Mouse (Mus musculus) hindbrain, postnatal 0 days (tissue): ENCODE measurements around the gene Sh3d21. TPM values are rescaled to one million over a fixed set of nuclear protein-coding genes. Genes with fewer than 3 reads are reported as not detected.

Experiments used
- ATAC-seq: fragments of 200-750 bp; cut with Nextera tagmentation; 2 replicates; pipeline ENCODE4 v1.8.0; 2017; ENCODE audit warnings: mild to moderate bottlenecking, moderate TSS enrichment, moderate library complexity
- DNase-seq: peaks from one replicate; pipeline ENCODE4 v3.0.0-alpha.2; 2015; ENCODE audit warnings: low spot score
- H3K27ac ChIP-seq: fragments of 300-500 bp; sonication (generic); 2 replicates; pipeline ENCODE4 v1.5.1; 2014; ENCODE audit warnings: mild to moderate bottlenecking
- H3K27me3 ChIP-seq: fragments of 300-500 bp; sonication (generic); 2 replicates; pipeline ENCODE4 v1.6.1; 2014; ENCODE audit warnings: low read length, mixed read lengths; ENCODE audit not compliant: insufficient read depth
- H3K36me3 ChIP-seq: fragments of 300-500 bp; sonication (generic); 2 replicates; pipeline ENCODE4 v1.6.1; 2014; ENCODE audit warnings: low read length, mixed read lengths; ENCODE audit not compliant: insufficient read depth
- H3K4me1 ChIP-seq: fragments of 300-500 bp; sonication (generic); 2 replicates; pipeline ENCODE4 v1.6.1; 2014; ENCODE audit warnings: antibody characterized with exemption, low read length, mixed read lengths; ENCODE audit not compliant: insufficient read depth
- H3K4me2 ChIP-seq: fragments of 300-500 bp; sonication (generic); 2 replicates; pipeline ENCODE4 v1.6.1; 2014; ENCODE audit warnings: low read depth, mild to moderate bottlenecking, low read length, moderate library complexity, mixed read lengths
- H3K4me3 ChIP-seq: fragments of 300-500 bp; sonication (generic); 2 replicates; pipeline ENCODE4 v1.5.1; 2014; ENCODE audit warnings: low read length
- H3K9ac ChIP-seq: fragments of 300-500 bp; sonication (generic); replicated peaks from 2 replicates; pipeline ENCODE4 v1.6.1; 2014; ENCODE audit warnings: mild to moderate bottlenecking, low read length, moderate library complexity, mixed read lengths
- H3K9me3 ChIP-seq: fragments of 300-500 bp; sonication (generic); 2 replicates; pipeline ENCODE4 v1.6.1; 2016; ENCODE audit warnings: low read length, mixed read lengths
- CTCF ChIP-seq: IDR thresholded peaks from 2 replicates; pipeline ENCODE4 v1.5.1; 2016; ENCODE audit warnings: antibody characterized with exemption, control low read depth, low read depth
- WGBS: fragments of 180-500 bp; shearing (Covaris S2); extraction: QIAGEN DNeasy Blood & Tissue Kit; methylation state at CpG from one replicate; pipeline ENCODE4 v1.1.7; 2014; 5-methylcytosine and 5-hydroxymethylcytosine counted together
- polyA plus RNA-seq: library from polyadenylated mRNA; unstranded; fragments of >200 nt; fragmentation: Nextera tagmentation; extraction: Ambion mirVana; gene quantifications from 2 replicates; pipeline ENCODE4 v1.2.1, GENCODE M21; 2015
- total RNA-seq: library from RNA; depleted of rRNA; stranded (reverse); fragments of >200 nt; gene quantifications from 2 replicates; pipeline ENCODE4 v1.2.3, GENCODE M21; 2014

The Sh3d21 gene
- total and polyA plus RNA-seq, 2 experiments from 2014 or later: 0.63 to 2.2 TPM

GRCm38 (mm10) chr4:126115871-126116521 is 47.3 kb downstream of the Sh3d21 start:
- ATAC-seq: no peak
- H3K9ac ChIP-seq: no peak overlapping the region

DNA sequence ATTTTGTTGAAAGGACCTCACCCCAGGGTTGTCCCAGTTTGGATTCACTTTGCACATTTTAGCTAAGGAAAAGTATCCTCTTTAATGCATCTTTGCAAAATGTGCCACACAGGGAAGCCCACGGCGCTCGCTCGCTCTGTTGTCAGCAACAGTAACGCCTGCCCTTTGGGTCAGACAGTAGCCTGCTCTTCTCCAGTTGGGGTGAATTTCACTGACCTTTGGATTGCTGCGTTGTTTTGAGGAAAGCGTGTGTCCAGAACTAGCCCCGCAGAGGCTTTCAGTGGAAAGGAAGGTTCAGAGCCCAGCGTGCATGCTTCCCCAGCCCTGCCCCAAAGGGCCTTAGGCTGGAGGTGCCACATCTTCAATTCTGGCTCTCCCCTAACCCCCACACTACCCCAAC is 47.9 kb downstream of the Sh3d21 start:
- Histone ChIP-seq H3K9me3 (no peaks in the 10 kb centered on the region), H3K36me3 (no peaks in the 10 kb centered on the region), H3K4me3 (no peak overlapping the region), H3K9ac (no peak overlapping the region), H3K4me2 (no peak overlapping the region), H3K4me1 (peaks cover 28% of the 10 kb centered on the region), H3K27me3 (no peaks in the 10 kb centered on the region), H3K27ac (no peak overlapping the region)
- TF ChIP-seq CTCF: no peak
- DNase-seq (no peak), ATAC-seq (no peak)
- 80% methylated on average over 9 of the region's 9 CpGs for WGBS

More at GRCm38 (mm10) chr4:126115871-126116521, 47.3 kb downstream of the Sh3d21 start:
- H3K27me3 ChIP-seq: no peaks in the 10 kb centered on the region
- no peak for TF ChIP-seq CTCF
- H3K9me3 ChIP-seq: no peaks in the 10 kb centered on the region
- no peaks in the 10 kb centered on the region for H3K36me3 ChIP-seq
- H3K4me1 ChIP-seq: peaks cover 22% of the 10 kb centered on the region
- H3K4me3 ChIP-seq: no peak overlapping the region
- no peak overlapping the region for H3K4me2 ChIP-seq
- no peak for DNase-seq
- WGBS: 69% methylated on average over 6 of the region's 6 CpGs
- no peak overlapping the region for H3K27ac ChIP-seq

DNA sequence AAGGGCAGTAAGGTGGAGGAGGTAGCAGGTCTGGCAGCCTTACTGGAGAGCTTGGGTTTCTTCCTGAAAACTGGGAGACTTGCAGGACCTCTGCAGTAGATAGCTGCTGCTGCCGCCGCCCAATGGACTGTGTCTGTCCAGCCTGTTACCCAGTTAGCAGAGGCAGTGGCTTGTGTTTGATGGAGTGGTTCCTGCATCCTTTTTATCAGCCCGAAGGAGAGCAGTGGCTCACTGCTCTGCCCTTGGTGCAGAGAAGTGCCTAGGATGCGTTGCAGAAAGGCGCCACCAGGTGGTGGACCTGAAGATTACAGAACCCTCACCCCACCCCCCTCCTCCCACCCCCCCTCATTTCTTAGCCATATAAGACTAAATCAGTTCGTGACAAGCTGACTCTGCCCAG is 49.3 kb downstream of the Sh3d21 start:
- no peaks in the 10 kb centered on the region for H3K27me3 ChIP-seq
- H3K9ac ChIP-seq: no peak overlapping the region
- H3K36me3 ChIP-seq: no peaks in the 10 kb centered on the region
- peak; percentile 59 for TF ChIP-seq CTCF
- 16% methylated on average over 6 of the region's 6 CpGs for WGBS
- DNase-seq (peak; percentile 69), ATAC-seq (peak; percentile 14; the same call in 1 of the 2 replicates)
- H3K4me3 ChIP-seq: no peak overlapping the region
- H3K27ac ChIP-seq: no peak overlapping the region
- no peak overlapping the region for H3K4me2 ChIP-seq
- H3K9me3 ChIP-seq: no peaks in the 10 kb centered on the region
- peaks cover 39% of the 10 kb centered on the region for H3K4me1 ChIP-seq

GRCm38 (mm10) chr4:126113243-126113642 is 50.0 kb downstream of the Sh3d21 start:
- Histone ChIP-seq H3K36me3 (no peaks in the 10 kb centered on the region), H3K4me1 (peaks cover 41% of the 10 kb centered on the region), H3K27ac (peak overlapping the region; percentile 20; the same call in 1 of the 2 replicates), H3K27me3 (no peaks in the 10 kb centered on the region), H3K9ac (no peak overlapping the region), H3K4me3 (no peak overlapping the region), H3K9me3 (no peaks in the 10 kb centered on the region), H3K4me2 (no peak overlapping the region)
- no peak for ATAC-seq
- no peak for TF ChIP-seq CTCF
- DNase-seq: no peak
- 37% methylated on average over 4 of the region's 4 CpGs for WGBS

DNA sequence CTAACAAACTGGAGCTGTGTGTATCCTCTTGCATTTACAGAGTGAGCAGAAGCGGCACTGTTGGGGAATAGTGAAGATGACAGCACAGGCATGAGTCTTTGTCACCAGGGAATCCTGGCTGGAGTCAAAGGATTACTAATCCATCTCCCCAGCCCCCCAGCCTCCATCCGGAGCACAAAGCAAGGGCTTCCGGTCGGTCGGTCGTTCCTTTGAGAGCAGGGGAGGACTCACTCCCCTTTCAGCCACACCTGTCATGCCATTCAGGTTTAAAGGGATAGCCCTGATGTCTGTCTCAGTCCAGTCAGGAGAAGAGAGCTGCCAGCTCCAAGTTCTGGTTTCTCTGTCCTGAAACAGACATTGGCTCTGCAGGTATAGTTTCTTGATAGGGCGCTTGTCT is 52.1 kb downstream of the Sh3d21 start:
- DNase-seq: peak; percentile 30
- Histone ChIP-seq H3K36me3 (no peaks in the 10 kb centered on the region), H3K4me2 (peak overlapping the region; percentile 25), H3K9me3 (no peaks in the 10 kb centered on the region), H3K9ac (peak overlapping the region; percentile 33; the same call in 1 of the 2 replicates), H3K27me3 (no peaks in the 10 kb centered on the region), H3K4me3 (no peak overlapping the region), H3K4me1 (peaks cover 47% of the 10 kb centered on the region), H3K27ac (peak overlapping the region; percentile 81)
- TF ChIP-seq CTCF: no peak
- no peak for ATAC-seq
- WGBS: 19% methylated on average over 7 of the region's 7 CpGs

DNA sequence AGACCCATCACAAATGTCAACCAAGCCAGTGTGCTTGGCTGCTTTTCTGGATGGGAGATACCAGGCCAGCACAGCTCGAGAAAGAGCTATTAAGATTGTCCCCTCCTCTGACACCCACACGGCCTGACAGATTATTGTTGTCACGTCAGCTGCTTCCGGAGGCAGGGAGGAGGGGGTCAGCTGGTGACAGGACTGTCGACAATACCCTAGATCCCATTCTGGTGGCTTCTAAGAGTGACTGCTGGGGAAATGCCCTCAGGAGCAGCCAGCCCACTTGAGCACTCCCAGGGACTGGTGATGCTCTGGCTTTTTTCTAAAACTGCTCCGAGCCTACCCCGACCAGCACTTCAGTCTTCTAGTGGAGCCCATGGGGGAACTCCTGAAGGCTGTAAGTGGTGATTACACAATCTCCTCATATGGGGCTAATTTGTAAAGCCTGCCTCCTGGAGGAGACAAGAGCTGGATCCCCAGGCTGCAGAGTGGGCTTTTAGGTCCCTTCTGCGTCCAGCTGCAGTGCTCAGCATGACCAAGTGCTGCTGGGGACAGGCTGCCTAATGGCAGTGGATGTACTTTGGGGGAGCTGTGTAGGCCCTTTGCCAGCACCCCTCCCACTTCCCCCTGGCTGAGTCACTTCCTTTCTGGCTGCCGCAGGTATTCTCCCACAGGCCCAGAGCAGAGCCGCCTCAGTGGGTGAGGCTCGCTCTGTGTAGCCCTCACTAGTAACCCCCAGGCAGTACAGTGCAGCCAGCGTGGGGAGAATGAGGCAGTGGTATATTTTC is 52.7 kb downstream of the Sh3d21 start:
- H3K27ac ChIP-seq: peak overlapping the region; percentile 81
- H3K9me3 ChIP-seq: no peaks in the 10 kb centered on the region
- peak; percentile 47; the same call in 1 of the 2 replicates for TF ChIP-seq CTCF
- DNase-seq: peak; percentile 56
- 8% methylated on average over 12 of the region's 12 CpGs for WGBS
- H3K9ac ChIP-seq: peak overlapping the region; percentile 33; the same call in 1 of the 2 replicates
- peak overlapping the region; percentile 25 for H3K4me2 ChIP-seq
- ATAC-seq: peak; percentile 58
- no peaks in the 10 kb centered on the region for H3K36me3 ChIP-seq
- H3K27me3 ChIP-seq: no peaks in the 10 kb centered on the region
- peaks cover 49% of the 10 kb centered on the region for H3K4me1 ChIP-seq
- H3K4me3 ChIP-seq: no peak overlapping the region
